12 mouse cellular contexts compared by ENCODE assay signal in the genomic region with DNA sequence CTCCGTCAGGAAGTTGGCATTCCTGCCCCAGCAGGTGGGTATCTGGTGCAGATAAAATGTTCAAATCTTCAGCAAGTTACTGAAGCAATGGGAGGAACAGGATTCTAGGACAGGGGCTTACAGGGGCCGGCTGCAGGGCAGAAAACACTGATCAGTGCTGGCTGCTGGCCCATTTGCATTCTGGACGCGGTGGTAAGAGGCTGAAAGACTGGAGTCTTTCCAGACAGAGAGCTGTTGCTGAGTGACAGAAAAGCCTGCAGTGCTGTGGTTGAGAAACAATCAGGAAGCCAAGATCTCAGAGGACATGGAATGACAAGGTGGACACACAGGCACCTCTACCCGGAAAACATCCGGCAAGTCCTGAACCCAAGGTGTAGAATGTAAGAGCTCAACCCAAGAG. TPM values are rescaled to one million over a fixed set of nuclear protein-coding genes. Genes with fewer than 3 reads are reported as not detected.
DNase-seq lines count a peak whose midpoint lies in the region; ATAC-seq and TF ChIP-seq lines count a peak whose summit lies in the region.
"Had no signal": no experiment of that assay in that cellular context is flagged by ENCODE, and none has a peak within 500 bp of the region (broad histone marks: within the 10 kb centered on the region; RNA-seq: fewer than 3 reads in every experiment).

No protein-coding gene starts in this region.

- TF ChIP-seq CTCF in heart, adult 2 months (IDR thresholded peaks at IDR 0.05), result no peak

- H3K27ac ChIP-seq in heart, adult 2 months, result no peak overlapping the region
- no peak overlapping the region for H3K27ac ChIP-seq in heart, embryonic 11.5 days (ENCODE audit: low read depth, low read length)
- peak overlapping the region; percentile 75 for H3K27ac ChIP-seq in hindbrain, embryonic 14.5 days
- H3K27ac ChIP-seq in liver, embryonic 11.5 days (ENCODE audit: low read depth, low read length), result no peak overlapping the region
- H3K27ac ChIP-seq: intestine, embryonic 15.5 days; liver, embryonic 13.5 days had no signal

- no peaks in the 10 kb centered on the region for H3K36me3 ChIP-seq in heart, adult 2 months (ENCODE audit: control insufficient read depth, insufficient read depth, low read length)
- H3K36me3 ChIP-seq in heart, embryonic 11.5 days (ENCODE audit: control insufficient read depth, insufficient read depth, low read length), result no peaks in the 10 kb centered on the region
- H3K36me3 ChIP-seq in hindbrain, embryonic 14.5 days (replicated peaks; ENCODE audit: control insufficient read depth, insufficient read depth), result peaks cover 48% of the 10 kb centered on the region
- no peaks in the 10 kb centered on the region for H3K36me3 ChIP-seq in liver, embryonic 11.5 days (ENCODE audit: control insufficient read depth, insufficient read depth, low read length)
- H3K36me3 ChIP-seq: intestine, embryonic 15.5 days; liver, embryonic 13.5 days had no signal

- TF ChIP-seq EP300 in heart, adult 2 months (IDR thresholded peaks at IDR 0.05; ENCODE audit: insufficient read depth, low read depth, low read length), result no peak

- H3K9ac ChIP-seq in heart, adult 2 months (ENCODE audit: low read depth, low read length), result no peak overlapping the region
- no peak overlapping the region for H3K9ac ChIP-seq in heart, embryonic 11.5 days (ENCODE audit: low read depth, low read length)
- no peak overlapping the region for H3K9ac ChIP-seq in hindbrain, embryonic 14.5 days
- no peak overlapping the region for H3K9ac ChIP-seq in liver, embryonic 11.5 days (ENCODE audit: low read depth, low read length)
- H3K9ac ChIP-seq: intestine, embryonic 15.5 days; liver, embryonic 13.5 days had no signal

- no peak overlapping the region for H3K4me2 ChIP-seq in heart, embryonic 11.5 days
- H3K4me2 ChIP-seq in hindbrain, embryonic 14.5 days (replicated peaks), result peak overlapping the region; percentile 13; the same call in 1 of the 2 replicates
- H3K4me2 ChIP-seq in liver, embryonic 11.5 days, result no peak overlapping the region
- H3K4me2 ChIP-seq: intestine, embryonic 15.5 days; liver, embryonic 13.5 days had no signal

- intact Hi-C loops in heart, adult 2 months (cut with DNase I), result no loop called here

- H3K27me3 ChIP-seq in heart, adult 2 months (ENCODE audit: control insufficient read depth, insufficient read depth, low read length), result no peaks in the 10 kb centered on the region
- H3K27me3 ChIP-seq in heart, embryonic 11.5 days (ENCODE audit: control insufficient read depth, insufficient read depth, low read length), result no peaks in the 10 kb centered on the region
- no peaks in the 10 kb centered on the region for H3K27me3 ChIP-seq in hindbrain, embryonic 14.5 days (ENCODE audit: control insufficient read depth, insufficient read depth, low read length)
- no peaks in the 10 kb centered on the region for H3K27me3 ChIP-seq in liver, embryonic 11.5 days (replicated peaks; ENCODE audit: control insufficient read depth, insufficient read depth, low read length)
- H3K27me3 ChIP-seq: intestine, embryonic 15.5 days; liver, embryonic 13.5 days had no signal

- ATAC-seq in heart, embryonic 11.5 days (replicated peaks; ENCODE audit: insufficient number of reproducible peaks, low FRiP score, low TSS enrichment), result no peak
- peak; percentile 55; the same call in 1 of the 2 replicates for ATAC-seq in hindbrain, embryonic 14.5 days (ENCODE audit: low FRiP score)
- ATAC-seq in liver, embryonic 11.5 days (replicated peaks; ENCODE audit: low FRiP score), result no peak
- ATAC-seq: intestine, embryonic 15.5 days had no signal

- TF ChIP-seq POLR2A in heart, adult 2 months (IDR thresholded peaks at IDR 0.05; ENCODE audit: insufficient read depth, low read depth, low read length), result no peak

- H3K9me3 ChIP-seq in heart, embryonic 11.5 days (replicated peaks; ENCODE audit: control insufficient read depth, low read length), result no peaks in the 10 kb centered on the region
- no peaks in the 10 kb centered on the region for H3K9me3 ChIP-seq in hindbrain, embryonic 14.5 days (ENCODE audit: control insufficient read depth, low read length)
- no peaks in the 10 kb centered on the region for H3K9me3 ChIP-seq in liver, embryonic 11.5 days (ENCODE audit: control insufficient read depth, low read length)
- H3K9me3 ChIP-seq: intestine, embryonic 15.5 days; liver, embryonic 13.5 days had no signal

- H3K4me3 ChIP-seq in heart, adult 2 months, result no peak overlapping the region
- H3K4me3 ChIP-seq in heart, embryonic 11.5 days (ENCODE audit: low read depth, low read length), result no peak overlapping the region
- H3K4me3 ChIP-seq in hindbrain, embryonic 14.5 days (replicated peaks; ENCODE audit: low read length), result no peak overlapping the region
- no peak overlapping the region for H3K4me3 ChIP-seq in liver, embryonic 11.5 days (ENCODE audit: low read depth, low read length)
- H3K4me3 ChIP-seq: erythroblast, embryonic 14.5 days; intestine, embryonic 15.5 days; liver, embryonic 13.5 days had no signal

- no peaks in the 10 kb centered on the region for H3K79me2 ChIP-seq in heart, adult 2 months (replicated peaks; ENCODE audit: control insufficient read depth, insufficient read depth, low read length)

- WGBS in heart, adult 2 months, result 25% methylated on average over 6 of the region's 6 CpGs
- 49% methylated on average over 6 of the region's 6 CpGs for WGBS in heart, embryonic 11.5 days (ENCODE audit: insufficient replicate concordance)
- 34% methylated on average over 6 of the region's 6 CpGs for WGBS in hindbrain, embryonic 14.5 days
- 73% methylated on average over 6 of the region's 6 CpGs for WGBS in liver, embryonic 11.5 days

- H3K4me1 ChIP-seq in heart, adult 2 months (ENCODE audit: control insufficient read depth, insufficient read depth, low read length), result 0 out of 2 replicates have a peak, but pooled peaks cover 1% of the 10 kb centered on the region
- H3K4me1 ChIP-seq in heart, embryonic 11.5 days (ENCODE audit: control insufficient read depth, insufficient read depth, low read length), result no peaks in the 10 kb centered on the region
- H3K4me1 ChIP-seq in hindbrain, embryonic 14.5 days (replicated peaks; ENCODE audit: control insufficient read depth, insufficient read depth, low read length), result peaks cover 20% of the 10 kb centered on the region; the same call in 1 of the 2 replicates
- no peaks in the 10 kb centered on the region for H3K4me1 ChIP-seq in liver, embryonic 11.5 days (replicated peaks; ENCODE audit: control insufficient read depth, insufficient read depth, low read length)
- H3K4me1 ChIP-seq: intestine, embryonic 15.5 days; liver, embryonic 13.5 days had no signal

- DNase-seq in heart, adult 2 months, result peak; percentile 35 to 43
- peak; percentile 51 for DNase-seq in right cerebral cortex, adult 18-20 months
- no peak for DNase-seq in right cerebral cortex, postnatal 36 days (ENCODE audit: low spot score in 2 of 2)
- DNase-seq in hindbrain, embryonic 14.5 days (ENCODE audit: low spot score), result peak; percentile 64
- DNase-seq in liver, embryonic 11.5 days (ENCODE audit: low spot score), result no peak
- DNase-seq in testis, postnatal 14 days (ENCODE audit: low spot score), result no peak
- no peak for DNase-seq in urinary bladder, postnatal 10 days (ENCODE audit: low spot score)
- DNase-seq: liver, embryonic 13.5 days; thymus, postnatal 14 days had no signal

RNA-seq across cellular contexts. Expression of gene Kif1a, which starts 16.6 kb away (rescaled TPM):
- total RNA-seq in heart, adult 2 months (2021), result 1 to 10 TPM; 1.2 to 2.0 TPM
- polyA plus RNA-seq in heart, adult 2 months (2012; rRNA removed), result 1.4 and 1.8 TPM in 2 replicates
- 5.7 and 6.3 TPM in 2 replicates for polyA plus RNA-seq in heart, embryonic 11.5 days (2014; fragmentation: Nextera tagmentation; extraction: Ambion mirVana)
- 395 and 421 TPM in 2 replicates for polyA plus RNA-seq in hindbrain, embryonic 14.5 days (2014; fragmentation: Nextera tagmentation; extraction: Ambion mirVana)
- 2.2 TPM in 2 replicates for polyA plus RNA-seq in liver, embryonic 11.5 days (2014; fragmentation: Nextera tagmentation; extraction: Ambion mirVana)

RNA-seq across cellular contexts. Expression of gene Agxt, which starts 49.9 kb away (rescaled TPM):
- not detected for total RNA-seq in heart, adult 2 months (2021)
- 0.23 TPM in 1 of 2 replicates, not detected in the other for polyA plus RNA-seq in heart, adult 2 months (2012; rRNA removed)
- 0.61 TPM in 1 of 2 replicates, not detected in the other for polyA plus RNA-seq in heart, embryonic 11.5 days (2014; fragmentation: Nextera tagmentation; extraction: Ambion mirVana)
- not detected in 2 replicates for polyA plus RNA-seq in hindbrain, embryonic 14.5 days (2014; fragmentation: Nextera tagmentation; extraction: Ambion mirVana)
- 1.1 and 1.6 TPM in 2 replicates for polyA plus RNA-seq in liver, embryonic 11.5 days (2014; fragmentation: Nextera tagmentation; extraction: Ambion mirVana)

Comparison
In these comparisons a context has a peak if more than half of its experiments do, and no peak if none do; other contexts are left out.
1. DNase-seq: peak in heart, adult 2 months (2 of 2), right cerebral cortex, adult 18-20 months (single experiment) and hindbrain, embryonic 14.5 days (single experiment); none in right cerebral cortex, postnatal 36 days (0 of 2), liver, embryonic 11.5 days (single experiment), testis, postnatal 14 days (single experiment) and urinary bladder, postnatal 10 days (single experiment).
2. RNA of gene Kif1a, which starts 16.6 kb away (polyA plus RNA-seq): 395 to 421 TPM in hindbrain, embryonic 14.5 days; 5.7 to 6.3 TPM in heart, embryonic 11.5 days, 2.2 TPM in liver, embryonic 11.5 days and 1.4 to 1.8 TPM in heart, adult 2 months; every median in the first group is over 10 times any median in the second.